Mouse (Mus musculus) intestine, postnatal 0 days (tissue): Measurements from ENCODE around the gene Apof. TPM values are rescaled to one million over a fixed set of nuclear protein-coding genes. Genes with fewer than 3 reads are reported as not detected.
"Not testable (repeated sequence)": the region's sequence is repeated elsewhere in the genome, so short reads cannot be mapped to it uniquely, and the experiment has no call there.

Experiments used
- ATAC-seq: fragments of 200-750 bp; cut with Nextera tagmentation; 2 replicates; pipeline ENCODE4 v1.8.0; 2017; ENCODE audit warnings: mild to moderate bottlenecking, moderate TSS enrichment, moderate library complexity
- H3K27ac ChIP-seq: fragments of 300-500 bp; sonication (generic); 2 replicates; pipeline ENCODE4 v1.5.1; 2014; ENCODE audit warnings: mild to moderate bottlenecking, low read depth, low read length, moderate library complexity
- H3K27me3 ChIP-seq: fragments of 300-500 bp; sonication (generic); replicated peaks from 2 replicates; pipeline ENCODE4 v1.6.1; 2014; ENCODE audit warnings: low read length, mixed read lengths; ENCODE audit not compliant: control insufficient read depth, insufficient read depth
- H3K36me3 ChIP-seq: fragments of 300-500 bp; sonication (generic); 2 replicates; pipeline ENCODE4 v1.6.1; 2014; ENCODE audit warnings: mild to moderate bottlenecking, moderate library complexity; ENCODE audit not compliant: control insufficient read depth, insufficient read depth
- H3K4me1 ChIP-seq: fragments of 300-500 bp; sonication (generic); replicated peaks from 2 replicates; pipeline ENCODE4 v1.6.1; 2014; ENCODE audit warnings: antibody characterized with exemption, low read length, mixed read lengths; ENCODE audit not compliant: control insufficient read depth, insufficient read depth
- H3K4me2 ChIP-seq: fragments of 300-500 bp; sonication (generic); replicated peaks from 2 replicates; pipeline ENCODE4 v1.6.1; 2014; ENCODE audit warnings: low read depth, mild to moderate bottlenecking, moderate library complexity
- H3K4me3 ChIP-seq: fragments of 300-500 bp; sonication (generic); 2 replicates; pipeline ENCODE4 v1.5.1; 2014; ENCODE audit warnings: low read depth, low read length
- H3K9ac ChIP-seq: fragments of 300-500 bp; sonication (generic); 2 replicates; pipeline ENCODE4 v1.6.1; 2014; ENCODE audit warnings: mild to moderate bottlenecking, low read depth, low read length
- H3K9me3 ChIP-seq: fragments of 300-500 bp; sonication (generic); 2 replicates; pipeline ENCODE4 v1.6.1; 2016; ENCODE audit warnings: mixed run types; ENCODE audit not compliant: control insufficient read depth
- CTCF ChIP-seq: sonication (generic); IDR thresholded peaks from 2 replicates; pipeline ENCODE4 v1.5.1; 2016; ENCODE audit warnings: low read depth, mild to moderate bottlenecking, control low read depth, antibody characterized with exemption, moderate library complexity
- WGBS: fragments of 180-500 bp; shearing (Covaris S2); extraction: QIAGEN DNeasy Blood & Tissue Kit; methylation state at CpG from one replicate; pipeline ENCODE4 v1.1.7; 2014; 5-methylcytosine and 5-hydroxymethylcytosine counted together
- polyA plus RNA-seq: library from polyadenylated mRNA; unstranded; fragments of >200 nt; fragmentation: Nextera tagmentation; extraction: Ambion mirVana; gene quantifications from 2 replicates; pipeline ENCODE4 v1.2.1, GENCODE M21; 2015

Gene Apof
- polyA plus RNA-seq, 1 experiment from 2014 or later: 0.12 TPM

DNA sequence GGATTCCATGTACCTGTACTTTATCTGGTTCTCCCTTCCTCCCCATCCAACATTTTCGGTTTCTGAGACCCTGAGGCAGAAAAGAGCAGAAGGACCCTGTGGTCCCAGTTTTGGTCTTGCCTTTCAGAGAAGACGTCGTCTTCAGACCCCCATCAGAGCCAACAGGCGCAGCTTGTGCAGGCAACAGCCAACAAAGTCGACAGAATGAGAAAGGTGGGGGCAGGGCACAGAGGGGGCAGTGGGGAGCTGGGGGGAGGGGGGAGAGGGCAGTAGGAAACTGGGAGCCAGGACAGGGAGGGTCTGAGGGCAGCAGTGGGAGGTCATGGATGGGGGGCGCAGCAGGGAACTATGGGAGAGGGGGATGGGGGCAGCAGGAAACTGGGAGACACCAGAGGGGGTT is 9.7 kb downstream of the Apof start:
- WGBS: 70% methylated on average over 6 of the region's 6 CpGs
- H3K9ac ChIP-seq: no peak overlapping the region
- ATAC-seq: no peak
- no peaks in the 10 kb centered on the region for H3K9me3 ChIP-seq
- H3K27me3 ChIP-seq: no peaks in the 10 kb centered on the region
- H3K4me1 ChIP-seq: no peaks in the 10 kb centered on the region
- TF ChIP-seq CTCF: no peak
- H3K36me3 ChIP-seq: peaks cover 61% of the 10 kb centered on the region
- H3K4me2 ChIP-seq: no peak overlapping the region
- H3K4me3 ChIP-seq: no peak overlapping the region
- no peak overlapping the region for H3K27ac ChIP-seq

GRCm38 (mm10) chr10:128280943-128281342 is 12.5 kb downstream of the Apof start:
- Histone ChIP-seq H3K4me2 (peak overlapping the region; percentile 38; the same call in 1 of the 2 replicates), H3K4me3 (no peak overlapping the region), H3K27me3 (no peaks in the 10 kb centered on the region), H3K9me3 (no peaks in the 10 kb centered on the region), H3K4me1 (no peaks in the 10 kb centered on the region), H3K27ac (peak overlapping the region; percentile 83), H3K36me3 (peaks cover 88% of the 10 kb centered on the region), H3K9ac (no peak overlapping the region; the same call in 1 of the 2 replicates)
- TF ChIP-seq CTCF: no peak
- peak; percentile 94 for ATAC-seq
- WGBS: 49% methylated on average over 6 of the region's 6 CpGs

DNA sequence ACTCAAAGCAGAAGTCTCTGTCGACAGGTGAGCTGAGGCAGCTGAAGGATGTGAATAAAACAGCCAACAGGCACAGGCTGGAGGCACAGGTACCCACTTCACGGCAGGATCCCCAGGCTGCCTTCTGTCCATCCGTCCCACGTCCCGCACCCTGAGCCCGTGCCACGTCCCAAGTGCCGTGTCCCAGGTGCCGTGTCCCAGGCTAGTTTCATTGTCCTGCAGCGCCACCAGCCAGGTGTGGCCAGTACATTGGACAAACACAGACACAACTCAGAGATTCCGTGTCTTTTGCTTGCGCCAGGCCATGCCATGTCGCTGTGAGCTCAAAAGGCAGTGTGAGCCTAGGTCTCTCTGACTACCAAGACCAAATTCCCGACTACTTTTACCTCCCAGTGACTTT is 13.2 kb downstream of the Apof start:
- Histone ChIP-seq H3K4me1 (no peaks in the 10 kb centered on the region), H3K27ac (peak overlapping the region; percentile 78), H3K4me3 (no peak overlapping the region), H3K4me2 (no peak overlapping the region), H3K9me3 (no peaks in the 10 kb centered on the region), H3K27me3 (no peaks in the 10 kb centered on the region), H3K36me3 (peaks cover 91% of the 10 kb centered on the region), H3K9ac (no peak overlapping the region)
- 75% methylated on average over 14 of the region's 14 CpGs for whole genome bisulfite sequencing
- peak; percentile 60 for TF ChIP-seq CTCF
- no peak for ATAC-seq

DNA sequence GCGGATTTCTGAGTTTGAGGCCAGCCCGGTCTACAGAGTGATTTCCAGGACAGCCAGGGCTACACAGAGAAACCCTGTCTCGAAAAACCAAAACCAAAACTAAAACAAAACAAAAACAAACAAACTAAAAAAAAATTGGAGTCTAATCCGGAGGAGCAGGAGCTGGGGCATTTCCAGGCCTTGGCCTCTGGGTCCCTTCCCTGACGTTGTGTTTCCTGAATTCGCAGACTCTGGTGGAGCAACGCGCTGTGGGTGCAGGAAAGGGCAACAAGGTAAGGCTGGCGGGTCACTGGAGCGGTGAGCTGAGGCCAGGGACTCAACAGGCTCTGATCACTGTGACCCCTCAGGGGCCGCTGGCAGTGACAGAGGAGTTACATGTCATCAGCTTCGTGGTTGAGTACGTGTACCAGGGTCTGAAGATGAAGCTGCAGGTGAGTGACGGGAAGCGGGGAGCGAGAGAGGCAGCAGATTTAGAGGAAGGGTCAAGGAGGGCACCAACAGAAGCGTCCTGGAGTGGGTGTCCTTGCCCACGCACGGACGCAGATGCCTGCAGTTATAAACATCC is 14.5 kb downstream of the Apof start:
- H3K36me3 ChIP-seq: peaks cover 86% of the 10 kb centered on the region

DNA sequence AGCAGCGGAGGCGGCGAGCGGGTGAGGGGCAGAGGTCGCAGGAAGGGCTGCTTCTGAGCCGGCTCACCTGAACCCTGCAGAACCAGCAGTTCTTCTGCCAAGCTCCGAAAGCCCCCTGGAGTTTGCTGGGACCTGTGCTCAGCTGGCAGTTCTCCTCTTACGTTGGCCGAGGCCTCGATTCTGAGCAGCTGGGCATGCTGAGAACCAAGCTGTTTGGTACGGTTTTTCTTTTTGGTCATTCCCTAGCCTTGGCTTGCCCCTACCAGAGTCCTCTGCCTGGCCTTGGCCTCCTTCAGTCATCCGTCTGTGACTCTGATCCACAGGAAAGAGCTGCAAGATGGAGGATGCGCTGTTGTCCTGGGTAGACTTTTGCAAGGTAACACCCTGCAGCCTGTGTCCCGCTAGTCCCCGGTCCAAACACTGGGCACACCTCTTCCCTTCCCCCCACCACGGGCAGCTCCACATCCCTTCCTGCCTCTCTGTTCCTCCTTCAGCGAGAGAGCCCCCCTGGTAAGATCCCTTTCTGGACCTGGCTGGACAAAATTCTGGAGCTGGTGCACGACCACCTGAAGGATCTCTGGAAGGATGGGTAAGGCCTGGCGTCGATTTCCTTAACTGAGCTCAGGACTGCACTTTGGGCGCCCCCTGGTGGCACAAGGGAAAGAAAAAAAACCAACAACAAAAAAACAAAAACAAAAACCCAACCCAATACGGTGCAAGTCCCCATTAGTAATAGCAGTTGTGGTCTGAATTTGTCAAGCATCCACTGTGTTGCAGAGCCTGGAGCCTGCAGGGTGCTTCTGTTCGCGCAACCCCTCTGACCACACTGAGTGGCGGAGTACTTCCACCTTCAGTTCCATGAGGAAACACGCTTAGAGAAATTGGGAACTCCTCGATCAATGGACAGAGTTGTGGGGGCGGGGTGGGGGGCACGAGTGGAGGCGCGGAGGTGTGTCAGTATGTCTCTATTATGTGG is 15.4 kb downstream of the Apof start:
- peaks cover 83% of the 10 kb centered on the region for H3K36me3 ChIP-seq
- H3K9ac ChIP-seq: no peak overlapping the region
- no peak overlapping the region for H3K27ac ChIP-seq
- no peaks in the 10 kb centered on the region for H3K9me3 ChIP-seq
- no peak overlapping the region for H3K4me3 ChIP-seq
- no peak overlapping the region for H3K4me2 ChIP-seq
- ATAC-seq: no peak
- peak; percentile 84 for TF ChIP-seq CTCF
- no peaks in the 10 kb centered on the region for H3K4me1 ChIP-seq
- 68% methylated on average over 31 of the region's 31 CpGs for WGBS
- no peaks in the 10 kb centered on the region for H3K27me3 ChIP-seq

More for the DNA sequence above, 14.5 kb downstream of the Apof start:
- H3K9me3 ChIP-seq: no peaks in the 10 kb centered on the region
- H3K4me3 ChIP-seq: no peak overlapping the region
- no peak for ATAC-seq
- no peak for TF ChIP-seq CTCF
- no peak overlapping the region for H3K9ac ChIP-seq
- 0 out of 2 replicates have a peak overlapping the region, but pooled peaks have one; percentile 78 for H3K27ac ChIP-seq
- WGBS: 87% methylated on average over 20 of the region's 20 CpGs
- H3K4me2 ChIP-seq: no peak overlapping the region
- no peaks in the 10 kb centered on the region for H3K4me1 ChIP-seq
- no peaks in the 10 kb centered on the region for H3K27me3 ChIP-seq

- ATAC-seq, H3K27me3 ChIP-seq, H3K9me3 ChIP-seq, H3K9ac ChIP-seq, H3K4me2 ChIP-seq, H3K4me1 ChIP-seq, H3K4me3 ChIP-seq, H3K27ac ChIP-seq: not testable (repeated sequence)
- peaks cover 57% of the 10 kb centered on the region for H3K36me3 ChIP-seq
- 67% methylated on average over 1 of the region's 1 CpGs for WGBS
Observed at GRCm38 (mm10) chr10:128290594-128290993, 22.1 kb downstream of the Apof start.
